Mouse (Mus musculus) megakaryocyte, embryonic 14.5 days (primary cell): ENCODE data around the gene Dse.

Experiments
- FLI1 ChIP-seq: IDR thresholded peaks from 2 replicates; pipeline ENCODE4 v1.6.1; 2012; ENCODE audit warnings: low read length, inconsistent platforms, mixed read lengths
- GATA1 ChIP-seq: IDR thresholded peaks from 3 replicates; pipeline ENCODE4 v1.6.1; 2012; ENCODE audit warnings: mixed read lengths, low read length, inconsistent platforms, borderline replicate concordance

- TF ChIP-seq GATA1 (no peak), FLI1 (no peak)
These were observed 36.3 kb downstream of the Dse start for GRCm38 (mm10) chr10:34171191-34171590.
